9 mouse cellular contexts compared by ENCODE assay signal in genomic region chrX:99358051-99358617, GRCm38 (mm10).
DNase-seq lines count a peak whose midpoint lies in the region; ATAC-seq lines count a peak whose summit lies in the region.
"Had no signal": no experiment of that assay in that cellular context is flagged by ENCODE, and none has a peak within 500 bp of the region (broad histone marks: within the 10 kb centered on the region; RNA-seq: fewer than 3 reads in every experiment).

No protein-coding gene starts in this region.

- no peak overlapping the region for H3K27ac ChIP-seq in hindbrain, embryonic 12.5 days
- no peak overlapping the region for H3K27ac ChIP-seq in midbrain, embryonic 16.5 days (ENCODE audit: low read length)

- peaks cover 5% of the 10 kb centered on the region; the same call in 1 of the 2 replicates for H3K4me1 ChIP-seq in hindbrain, embryonic 12.5 days
- no peaks in the 10 kb centered on the region for H3K4me1 ChIP-seq in midbrain, embryonic 16.5 days (ENCODE audit: control insufficient read depth, insufficient read depth, low read length)

- 38% methylated on average over 13 of the region's 13 CpGs for WGBS in hindbrain, embryonic 12.5 days
- WGBS in midbrain, embryonic 16.5 days, result 23% methylated on average over 13 of the region's 13 CpGs

- H3K4me3 ChIP-seq in hindbrain, embryonic 12.5 days, result no peak overlapping the region
- no peak overlapping the region for H3K4me3 ChIP-seq in midbrain, embryonic 16.5 days (ENCODE audit: low read depth, low read length)

- H3K4me2 ChIP-seq in hindbrain, embryonic 12.5 days (replicated peaks), result no peak overlapping the region
- H3K4me2 ChIP-seq in midbrain, embryonic 16.5 days (ENCODE audit: low read length), result no peak overlapping the region

- ATAC-seq in hindbrain, embryonic 12.5 days (ENCODE audit: low FRiP score), result peak; percentile 72
- 0 out of 2 replicates have a peak, but pooled peaks have one; percentile 39 for ATAC-seq in midbrain, embryonic 16.5 days

- no peaks in the 10 kb centered on the region for H3K9me3 ChIP-seq in hindbrain, embryonic 12.5 days (replicated peaks)
- no peaks in the 10 kb centered on the region for H3K9me3 ChIP-seq in midbrain, embryonic 16.5 days (replicated peaks; ENCODE audit: control insufficient read depth, low read length, poor library complexity, severe bottlenecking)

- H3K9ac ChIP-seq in hindbrain, embryonic 12.5 days, result no peak overlapping the region
- no peak overlapping the region for H3K9ac ChIP-seq in midbrain, embryonic 16.5 days (ENCODE audit: low read depth, low read length)

- no peaks in the 10 kb centered on the region for H3K36me3 ChIP-seq in hindbrain, embryonic 12.5 days
- H3K36me3 ChIP-seq in midbrain, embryonic 16.5 days (ENCODE audit: control insufficient read depth, insufficient read depth, low read length), result no peaks in the 10 kb centered on the region

- peaks cover 67% of the 10 kb centered on the region for H3K27me3 ChIP-seq in hindbrain, embryonic 12.5 days
- H3K27me3 ChIP-seq in midbrain, embryonic 16.5 days (ENCODE audit: control insufficient read depth, insufficient read depth, low read depth, low read length), result peaks cover 6% of the 10 kb centered on the region

- DNase-seq in left cerebral cortex, postnatal 4 days, result peak; percentile 43
- no peak for DNase-seq in left cerebral cortex, postnatal 10 days (ENCODE audit: extremely low spot score in 1 of 2, low spot score in 2 of 2)
- peak; percentile 6 for DNase-seq in embryo, embryonic 9.5 days (ENCODE audit: extremely low spot score)
- no peak for DNase-seq in adrenal gland, postnatal 14 days
- DNase-seq in ovary, postnatal 14 days (ENCODE audit: low spot score), result no peak
- DNase-seq in right cerebral cortex, postnatal 25 days, result no peak
- DNase-seq: layer of hippocampus, postnatal 36 days had no signal

- intact Hi-C loops in left cerebral cortex, postnatal 4 days (cut with DNase I), result no loop called here
- intact Hi-C loops in left cerebral cortex, postnatal 10 days (cut with DNase I), result no loop called here

Comparison
In these comparisons a context has a peak if more than half of its experiments do, and no peak if none do; other contexts are left out.
1. DNase-seq: peak in left cerebral cortex, postnatal 4 days (single experiment) and embryo, embryonic 9.5 days (single experiment); none in left cerebral cortex, postnatal 10 days (0 of 2), adrenal gland, postnatal 14 days (single experiment), ovary, postnatal 14 days (single experiment) and right cerebral cortex, postnatal 25 days (single experiment).